Mouse (Mus musculus): ENCODE results near the gene Olfr967.
"Not testable (repeated sequence)": the region's sequence is repeated elsewhere in the genome, so short reads cannot be mapped to it uniquely, and the experiment has no call there.

Olfr967 gene

DNA sequence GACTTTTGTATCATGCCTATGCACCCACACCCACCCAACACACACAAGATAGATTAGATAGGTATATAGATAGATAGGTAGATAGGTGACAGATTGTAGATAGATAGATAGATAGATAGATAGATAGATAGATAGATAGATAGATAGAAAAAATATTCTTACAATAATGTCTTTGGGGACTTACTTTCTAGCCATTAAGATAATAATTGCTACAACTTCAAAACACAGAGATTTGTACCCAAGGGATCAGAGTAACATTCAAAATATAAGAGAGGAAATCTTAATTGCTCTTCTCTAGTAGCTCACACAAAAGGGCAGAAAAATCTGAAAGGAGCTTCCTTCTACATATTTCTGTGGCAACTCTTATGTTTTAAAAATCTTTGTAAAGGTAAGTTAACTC, at the start of gene Olfr967:
TSS of gene Olfr967 (plus strand) at position 301 of the 400 bp plus-strand sequence.
- no peak for DNase-seq (ENCODE audit: extremely low read depth, low read depth, low spot score)

DNA sequence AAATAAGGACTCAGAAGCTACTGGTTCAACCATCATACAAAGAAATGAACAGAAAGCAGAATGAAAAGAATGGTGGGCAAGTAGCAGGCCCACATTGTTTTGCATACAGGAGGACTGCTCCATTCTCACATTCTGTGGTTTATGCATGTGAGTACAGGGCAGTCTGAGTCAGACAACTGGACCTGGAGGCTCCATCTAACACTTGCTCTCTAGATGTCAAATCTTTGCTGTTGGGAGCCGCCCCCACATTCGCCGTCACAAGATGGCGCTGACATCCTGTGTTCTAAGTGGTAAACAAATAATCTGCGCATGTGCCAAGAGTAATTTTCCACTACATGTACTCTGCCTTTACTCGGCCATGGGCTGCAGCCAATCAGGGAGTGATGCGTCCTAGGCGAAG, 44.9 kb upstream of the Olfr967 start:
- not testable (repeated sequence) for DNase-seq (ENCODE audit: extremely low read depth, low read depth, low spot score)

DNA sequence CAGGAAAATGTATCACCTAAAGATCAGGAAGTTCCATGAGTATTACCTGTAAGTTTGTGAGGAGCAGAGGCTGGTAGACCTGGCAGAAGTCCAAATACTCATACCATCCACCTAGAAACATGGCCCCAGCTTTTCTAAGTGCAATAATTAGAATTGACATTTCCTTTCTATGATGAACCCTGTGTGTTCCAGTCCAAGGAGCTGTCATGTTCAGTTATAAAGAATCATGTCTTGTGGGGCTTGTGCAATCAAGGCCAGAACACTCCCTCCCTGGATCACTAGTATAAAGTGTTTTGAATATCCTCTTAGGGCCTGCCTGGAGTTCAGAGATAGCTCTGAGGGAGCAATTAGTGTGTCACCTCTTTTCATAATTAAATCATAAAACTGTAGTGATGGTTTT, 39.0 kb upstream of the Olfr967 start, which contains the start of gene Olfr149:
TSS of gene Olfr149 (minus strand) at position 101 of the 400 bp plus-strand sequence.
- no peak for DNase-seq (ENCODE audit: extremely low read depth, low read depth, low spot score)

DNA sequence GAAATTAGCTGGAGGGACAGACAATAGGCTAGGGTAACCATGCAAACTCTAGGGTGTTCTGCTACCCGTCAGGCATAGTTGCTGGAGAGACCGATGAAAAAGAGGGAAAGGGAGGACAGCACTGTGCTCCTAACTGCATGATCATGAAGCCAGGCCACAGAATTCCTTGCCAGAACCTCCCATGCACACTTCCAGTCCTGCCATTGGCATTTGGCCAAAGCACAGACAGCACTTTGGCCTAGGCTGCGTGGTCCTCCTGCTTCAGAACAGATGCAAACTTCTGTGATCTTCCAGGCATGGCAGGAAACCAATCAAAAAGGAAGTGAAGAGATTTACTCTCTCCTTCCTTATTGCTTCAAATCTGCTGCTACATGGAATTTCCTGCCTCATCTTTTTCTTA, 37.1 kb upstream of the Olfr967 start:
- DNase-seq (ENCODE audit: extremely low read depth, low read depth, low spot score), result no peak

DNA sequence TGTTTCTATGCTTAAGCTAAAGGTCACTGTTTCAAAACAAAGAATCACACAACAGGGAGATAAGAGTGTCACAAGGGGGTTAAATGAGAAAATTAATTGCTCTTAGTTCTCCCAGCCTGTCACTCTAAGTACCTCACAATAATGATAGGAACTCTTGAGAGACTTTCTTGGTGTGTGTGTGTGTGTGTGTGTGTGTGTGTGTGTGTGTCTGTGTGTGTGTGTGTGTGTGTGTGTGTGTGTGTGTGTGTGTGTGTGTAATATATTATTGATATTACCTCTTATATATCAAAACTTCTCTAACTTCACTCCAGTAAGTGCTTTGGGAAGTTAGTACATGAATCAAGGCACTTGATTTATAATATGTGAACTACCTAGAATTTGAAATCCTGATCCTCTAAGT, 35.0 kb upstream of the Olfr967 start, which contains the start of gene Olfr965:
TSS of gene Olfr965 (plus strand) at position 301 of the 400 bp plus-strand sequence.
- DNase-seq (ENCODE audit: extremely low read depth, low read depth, low spot score), result no peak

DNA sequence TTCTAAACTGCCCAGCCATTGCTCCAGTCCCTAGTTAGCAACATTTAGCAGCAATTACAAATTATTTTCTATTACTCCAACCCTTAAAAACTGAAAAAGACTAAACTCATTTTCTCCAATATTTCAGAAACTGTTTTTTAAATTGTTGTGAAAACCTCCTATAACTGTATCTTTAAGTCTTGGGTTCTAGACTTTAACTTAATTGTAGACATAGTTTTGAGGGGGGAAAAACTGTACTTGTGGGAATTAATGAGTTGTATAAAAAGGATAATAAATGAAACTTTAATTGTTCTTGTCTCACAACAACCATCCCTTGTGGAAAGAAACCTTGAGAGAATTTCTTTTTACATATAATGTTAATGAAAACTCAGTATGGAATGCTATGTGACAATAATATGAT, 15.4 kb upstream of the Olfr967 start, which contains the start of gene Olfr150:
TSS of gene Olfr150 (plus strand) at position 301 of the 400 bp plus-strand sequence.
- DNase-seq (ENCODE audit: extremely low read depth, low read depth, low spot score), result no peak

DNA sequence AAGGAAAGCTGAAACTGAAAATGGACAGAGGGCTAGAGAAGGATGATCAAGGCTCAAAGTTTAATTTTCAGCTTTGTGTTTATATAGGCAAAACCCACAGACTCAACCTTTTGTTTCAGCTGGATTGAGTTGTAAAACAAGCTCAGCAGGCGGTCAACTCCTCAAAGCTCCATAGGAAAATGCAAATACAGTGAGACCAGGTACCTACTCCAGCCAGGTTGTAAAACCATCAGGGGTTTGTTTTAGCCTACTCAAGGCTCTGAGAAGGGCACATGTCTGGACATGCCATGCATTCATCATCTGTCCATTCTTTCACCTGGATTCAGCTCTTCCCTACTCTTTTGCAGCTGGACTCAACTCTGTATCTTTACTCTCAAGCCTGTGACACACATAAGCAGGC, 5.3 kb upstream of the Olfr967 start:
- no peak for DNase-seq (ENCODE audit: extremely low read depth, low read depth, low spot score)

DNA sequence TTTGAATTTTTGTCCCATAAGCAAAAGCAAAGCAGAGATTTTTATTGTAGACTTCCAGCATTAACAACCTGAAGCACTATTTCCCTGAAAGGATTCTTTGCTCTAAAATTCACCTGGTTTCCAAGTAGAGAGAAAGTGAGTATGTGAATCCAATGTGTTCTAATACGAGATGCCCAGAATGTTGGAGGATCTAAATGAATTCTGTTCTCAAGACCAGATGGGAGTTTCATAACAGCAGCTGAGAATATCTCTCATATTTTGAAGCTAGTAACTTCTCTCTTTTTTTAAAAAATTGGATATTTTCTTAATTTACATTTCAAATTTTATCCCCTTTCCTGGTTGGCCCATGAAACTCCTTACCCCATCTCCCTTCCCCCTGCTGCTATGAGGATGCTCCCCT, 379 bp downstream of the Olfr967 start:
- no peak for DNase-seq (ENCODE audit: extremely low read depth, low read depth, low spot score)

DNA sequence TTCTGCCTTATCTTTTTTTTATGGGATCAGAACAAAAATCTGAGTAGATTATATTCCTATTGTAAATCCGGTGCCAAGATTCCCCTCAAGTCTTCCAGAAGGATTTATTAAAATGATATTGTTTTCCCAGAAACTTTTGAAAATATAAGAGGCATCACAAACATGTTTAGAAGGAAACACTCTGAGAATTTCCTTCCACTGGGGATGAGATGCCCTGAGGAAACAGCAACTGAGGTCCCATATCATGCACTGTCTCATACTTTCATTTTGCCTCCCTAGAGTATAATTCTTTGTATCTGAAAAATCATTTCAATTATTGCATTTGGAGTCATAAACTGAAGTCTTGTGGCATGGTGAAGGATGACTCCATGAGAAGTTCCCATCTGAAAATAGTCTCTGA, 37.1 kb downstream of the Olfr967 start, which contains the start of gene Olfr968:
TSS of gene Olfr968 (minus strand) at position 101 of the 400 bp plus-strand sequence.
- no peak for DNase-seq (ENCODE audit: extremely low read depth, low read depth, low spot score)

DNA sequence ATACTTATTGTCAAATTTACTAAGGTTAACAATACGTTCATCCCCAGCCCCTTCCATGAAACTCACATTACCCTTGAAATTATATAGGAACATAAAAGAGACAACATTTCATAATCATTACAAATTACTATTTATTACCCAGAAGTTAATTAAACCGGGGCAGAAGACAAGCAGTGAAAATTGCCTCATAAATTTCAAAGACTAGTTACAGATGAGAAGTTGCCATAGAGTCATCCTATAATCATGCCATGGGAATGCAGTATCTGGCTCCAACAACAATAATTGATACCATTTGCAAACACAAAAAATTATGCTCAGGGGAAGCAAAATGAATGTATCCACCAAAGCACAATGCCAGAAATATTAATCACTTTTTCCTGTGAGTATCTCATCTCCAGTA, 44.5 kb downstream of the Olfr967 start, which contains the start of gene Olfr969:
TSS of gene Olfr969 (plus strand) at position 388 of the 400 bp plus-strand sequence.
- DNase-seq (ENCODE audit: extremely low read depth, low read depth, low spot score), result no peak

All from fat pad, adult 2 months (tissue).